12 mouse cellular contexts compared by ENCODE assay signal in genomic region chr19:38421436-38421835, GRCm38 (mm10). TPM values are rescaled to one million over a fixed set of nuclear protein-coding genes. Genes with fewer than 3 reads are reported as not detected.
DNase-seq lines count a peak whose midpoint lies in the region; ATAC-seq and TF ChIP-seq lines count a peak whose summit lies in the region.
"Had no signal": no experiment of that assay in that cellular context is flagged by ENCODE, and none has a peak within 500 bp of the region (broad histone marks: within the 10 kb centered on the region; RNA-seq: fewer than 3 reads in every experiment).

No protein-coding gene starts in this region.

- no peak for ATAC-seq in CD4-positive, CD25-positive, alpha-beta regulatory T cell, adult 4 months
- no peak for ATAC-seq in lung, embryonic 14.5 days (ENCODE audit: insufficient read depth)
- no peak for ATAC-seq in lung, postnatal 0 days
- ATAC-seq in hindbrain, embryonic 14.5 days (ENCODE audit: low FRiP score): no peak
- ATAC-seq: intestine, postnatal 0 days had no signal

- no peak overlapping the region for H3K9ac ChIP-seq in lung, embryonic 14.5 days
- no peak overlapping the region for H3K9ac ChIP-seq in lung, postnatal 0 days (replicated peaks; ENCODE audit: low read depth)
- H3K9ac ChIP-seq in hindbrain, embryonic 14.5 days: no peak overlapping the region
- H3K9ac ChIP-seq: midbrain, embryonic 12.5 days had no signal

- 61% methylated on average over 7 of the region's 7 CpGs for WGBS in lung, embryonic 14.5 days
- 63% methylated on average over 7 of the region's 7 CpGs for WGBS in lung, postnatal 0 days
- 62% methylated on average over 7 of the region's 7 CpGs for WGBS in hindbrain, embryonic 14.5 days

- no peaks in the 10 kb centered on the region for H3K36me3 ChIP-seq in lung, embryonic 14.5 days (ENCODE audit: insufficient read depth)
- H3K36me3 ChIP-seq in lung, postnatal 0 days (ENCODE audit: insufficient read depth, low read length): no peaks in the 10 kb centered on the region
- no peaks in the 10 kb centered on the region for H3K36me3 ChIP-seq in hindbrain, embryonic 14.5 days (replicated peaks; ENCODE audit: control insufficient read depth, insufficient read depth)
- H3K36me3 ChIP-seq: midbrain, embryonic 12.5 days had no signal

- no peaks in the 10 kb centered on the region for H3K4me1 ChIP-seq in lung, embryonic 14.5 days (ENCODE audit: insufficient read depth)
- H3K4me1 ChIP-seq in lung, postnatal 0 days (ENCODE audit: insufficient read depth, low read depth, low read length): no peaks in the 10 kb centered on the region
- no peaks in the 10 kb centered on the region for H3K4me1 ChIP-seq in hindbrain, embryonic 14.5 days (replicated peaks; ENCODE audit: control insufficient read depth, insufficient read depth, low read length)
- H3K4me1 ChIP-seq: midbrain, embryonic 12.5 days had no signal

- no peaks in the 10 kb centered on the region for H3K9me3 ChIP-seq in lung, embryonic 14.5 days (ENCODE audit: low read depth, low read length)
- H3K9me3 ChIP-seq in lung, postnatal 0 days (ENCODE audit: low read length): no peaks in the 10 kb centered on the region
- H3K9me3 ChIP-seq in hindbrain, embryonic 14.5 days (ENCODE audit: control insufficient read depth, low read length): no peaks in the 10 kb centered on the region
- H3K9me3 ChIP-seq: midbrain, embryonic 12.5 days had no signal

- H3K27ac ChIP-seq in lung, embryonic 14.5 days (ENCODE audit: low read depth): no peak overlapping the region
- no peak overlapping the region for H3K27ac ChIP-seq in lung, postnatal 0 days (ENCODE audit: low read length)
- no peak overlapping the region for H3K27ac ChIP-seq in hindbrain, embryonic 14.5 days
- H3K27ac ChIP-seq: heart, adult 2 months; layer of hippocampus, adult 2 months; midbrain, embryonic 12.5 days had no signal

- no peak overlapping the region for H3K4me2 ChIP-seq in lung, embryonic 14.5 days
- H3K4me2 ChIP-seq in lung, postnatal 0 days (replicated peaks; ENCODE audit: low read depth, low read length): no peak overlapping the region
- H3K4me2 ChIP-seq in hindbrain, embryonic 14.5 days (replicated peaks): no peak overlapping the region
- H3K4me2 ChIP-seq: midbrain, embryonic 12.5 days had no signal

- no peak for TF ChIP-seq CTCF in lung, embryonic 14.5 days (IDR thresholded peaks at IDR 0.05; ENCODE audit: low read depth)
- no peak for TF ChIP-seq CTCF in lung, postnatal 0 days (IDR thresholded peaks at IDR 0.05)

- DNase-seq in CD4-positive, CD25-positive, alpha-beta regulatory T cell, adult 2 months (ENCODE audit: low read depth, low spot score): peak; percentile 32
- DNase-seq in lung, embryonic 14.5 days: peak; percentile 33
- DNase-seq in lung, postnatal 0 days (ENCODE audit: low spot score): no peak
- DNase-seq in R1 (ENCODE audit: low read depth, low spot score): peak; percentile 86
- DNase-seq in naive thymus-derived CD4-positive, alpha-beta T cell, adult 2 months (ENCODE audit: low read depth): peak; percentile 11
- DNase-seq in hindbrain, embryonic 14.5 days (ENCODE audit: low spot score): no peak
- no peak for DNase-seq in frontal cortex, adult 2 months (ENCODE audit: extremely low spot score in 1 of 2, low spot score in 1 of 2)
- DNase-seq: heart, adult 2 months had no signal

- H3K27me3 ChIP-seq in lung, embryonic 14.5 days (ENCODE audit: insufficient read depth, low read length): no peaks in the 10 kb centered on the region
- H3K27me3 ChIP-seq in lung, postnatal 0 days (replicated peaks; ENCODE audit: insufficient read depth, low read length): no peaks in the 10 kb centered on the region
- H3K27me3 ChIP-seq in hindbrain, embryonic 14.5 days (ENCODE audit: control insufficient read depth, insufficient read depth, low read length): no peaks in the 10 kb centered on the region
- H3K27me3 ChIP-seq: midbrain, embryonic 12.5 days had no signal

- no peak overlapping the region for H3K4me3 ChIP-seq in lung, embryonic 14.5 days (ENCODE audit: low read depth, low read length)
- no peak overlapping the region for H3K4me3 ChIP-seq in lung, postnatal 0 days (ENCODE audit: low read depth, low read length)
- H3K4me3 ChIP-seq in hindbrain, embryonic 14.5 days (replicated peaks; ENCODE audit: low read length): no peak overlapping the region
- H3K4me3 ChIP-seq: heart, adult 2 months; layer of hippocampus, adult 2 months; midbrain, embryonic 12.5 days had no signal

- TF ChIP-seq EP300 in lung, postnatal 0 days (IDR thresholded peaks at IDR 0.05): no peak

RNA-seq across cellular contexts. Expression of gene Slc35g1, which starts 25.7 kb away (rescaled TPM):
- 1 to 10 TPM; 4.7 to 6.2 TPM for polyA plus RNA-seq in CD4-positive, CD25-positive, alpha-beta regulatory T cell, adult 4 months (2017; shearing (Covaris generic))
- 4.5 and 5.1 TPM in 2 replicates for polyA plus RNA-seq in lung, embryonic 14.5 days (2014; fragmentation: Nextera tagmentation; extraction: Ambion mirVana)
- 2.3 and 3.2 TPM in 2 replicates for polyA plus RNA-seq in lung, postnatal 0 days (2015; fragmentation: Nextera tagmentation; extraction: Ambion mirVana)
- polyA plus RNA-seq in hindbrain, embryonic 14.5 days (2014; fragmentation: Nextera tagmentation; extraction: Ambion mirVana): 1.1 and 1.2 TPM in 2 replicates
- polyA plus RNA-seq in frontal cortex, adult 2 months (2012; rRNA removed): 2.3 and 2.4 TPM in 2 replicates

RNA-seq across cellular contexts. Expression of gene Plce1, which starts 59.5 kb away (rescaled TPM):
- under 1 TPM; 0.09 to 0.20 TPM for polyA plus RNA-seq in CD4-positive, CD25-positive, alpha-beta regulatory T cell, adult 4 months (2017; shearing (Covaris generic))
- polyA plus RNA-seq in lung, embryonic 14.5 days (2014; fragmentation: Nextera tagmentation; extraction: Ambion mirVana): 3.8 and 4.5 TPM in 2 replicates
- polyA plus RNA-seq in lung, postnatal 0 days (2015; fragmentation: Nextera tagmentation; extraction: Ambion mirVana): 2.0 and 3.1 TPM in 2 replicates
- 4.3 and 4.7 TPM in 2 replicates for polyA plus RNA-seq in hindbrain, embryonic 14.5 days (2014; fragmentation: Nextera tagmentation; extraction: Ambion mirVana)
- polyA plus RNA-seq in frontal cortex, adult 2 months (2012; rRNA removed): 4.7 and 5.5 TPM in 2 replicates

Comparison
In these comparisons a context has a peak if more than half of its experiments do, and no peak if none do; other contexts are left out.
1. DNase-seq: peak in CD4-positive, CD25-positive, alpha-beta regulatory T cell, adult 2 months (single experiment), lung, embryonic 14.5 days (single experiment), R1 (single experiment) and naive thymus-derived CD4-positive, alpha-beta T cell, adult 2 months (single experiment); none in lung, postnatal 0 days (single experiment), hindbrain, embryonic 14.5 days (single experiment) and frontal cortex, adult 2 months (0 of 2).